8 mouse cellular contexts compared by ENCODE assay signal in genomic region chr5:31452886-31453410, GRCm38 (mm10). TPM values are rescaled to one million over a fixed set of nuclear protein-coding genes. Genes with fewer than 3 reads are reported as not detected.
A peak's percentile ranks its signal among the peaks of the same experiment; 100 is the strongest.
DNase-seq lines count a peak whose midpoint lies in the region; ATAC-seq and TF ChIP-seq lines count a peak whose summit lies in the region.

No protein-coding gene starts in this region.

- no peak overlapping the region for H3K27ac ChIP-seq in kidney, embryonic 14.5 days (ENCODE audit: low read depth, low read length)
- H3K27ac ChIP-seq in MEL (ENCODE audit: control insufficient read depth, low read depth, low read length) = peak overlapping the region; percentile 44
- no peak overlapping the region for H3K27ac ChIP-seq in forebrain, embryonic 12.5 days
- H3K27ac ChIP-seq in liver, postnatal 0 days (ENCODE audit: low read depth) = peak overlapping the region; percentile 31; the same call in 1 of the 2 replicates

- no peaks in the 10 kb centered on the region for H3K9me3 ChIP-seq in kidney, embryonic 14.5 days (ENCODE audit: control insufficient read depth, low read length)
- H3K9me3 ChIP-seq in MEL (replicated peaks; ENCODE audit: insufficient read depth, low read length) = no peaks in the 10 kb centered on the region
- no peaks in the 10 kb centered on the region for H3K9me3 ChIP-seq in forebrain, embryonic 12.5 days
- H3K9me3 ChIP-seq in liver, postnatal 0 days (ENCODE audit: low read length) = no peaks in the 10 kb centered on the region

- H3K4me2 ChIP-seq in kidney, embryonic 14.5 days (replicated peaks; ENCODE audit: low read depth, low read length) = peak overlapping the region; percentile 85
- H3K4me2 ChIP-seq in forebrain, embryonic 12.5 days = peak overlapping the region; percentile 73
- H3K4me2 ChIP-seq in liver, postnatal 0 days (ENCODE audit: low read depth, low read length) = peak overlapping the region; percentile 77

- no peak for ATAC-seq in kidney, embryonic 14.5 days (ENCODE audit: low FRiP score, low TSS enrichment)
- ATAC-seq in forebrain, embryonic 12.5 days (ENCODE audit: low FRiP score) = no peak
- no peak for ATAC-seq in liver, postnatal 0 days
- no peak for ATAC-seq in monocyte, adult 5-6 weeks (replicated peaks; ENCODE audit: insufficient number of reproducible peaks, low FRiP score, low TSS enrichment, poor library complexity, severe bottlenecking)

- no peak for DNase-seq in kidney, postnatal 14 days
- peak; percentile 54 for DNase-seq in MEL (ENCODE audit: low read depth, low spot score)
- no peak for DNase-seq in liver, postnatal 0 days
- DNase-seq in ovary, postnatal 10 days (ENCODE audit: low spot score) = no peak
- DNase-seq in kidney, adult 8-10 months = no peak

- peak overlapping the region; percentile 49 for H3K4me3 ChIP-seq in kidney, embryonic 14.5 days (ENCODE audit: low read length)
- H3K4me3 ChIP-seq in MEL (ENCODE audit: control insufficient read depth in 1 of 2, insufficient read depth in 1 of 2, low read depth in 2 of 2, low read length in 2 of 2) = peak overlapping the region; percentile 35 to 67
- H3K4me3 ChIP-seq in forebrain, embryonic 12.5 days (replicated peaks) = peak overlapping the region; percentile 51
- H3K4me3 ChIP-seq in liver, postnatal 0 days (ENCODE audit: low read depth, low read length) = peak overlapping the region; percentile 60

- no peaks in the 10 kb centered on the region for H3K36me3 ChIP-seq in kidney, embryonic 14.5 days (ENCODE audit: control insufficient read depth, insufficient read depth, low read length)
- H3K36me3 ChIP-seq in MEL (ENCODE audit: control insufficient read depth in 1 of 2, insufficient read depth in 2 of 2, low read length in 2 of 2) = peaks cover 0 to 23% of the 10 kb centered on the region in 2 experiments; a peak in 2 of 4 replicates
- H3K36me3 ChIP-seq in forebrain, embryonic 12.5 days (replicated peaks) = no peaks in the 10 kb centered on the region
- no peaks in the 10 kb centered on the region for H3K36me3 ChIP-seq in liver, postnatal 0 days (replicated peaks; ENCODE audit: insufficient read depth, low read length)

- peaks cover 16% of the 10 kb centered on the region for H3K79me2 ChIP-seq in MEL (ENCODE audit: control insufficient read depth, insufficient read depth, low read length, poor library complexity)

- TF ChIP-seq EP300 in MEL (IDR thresholded peaks at IDR 0.05; ENCODE audit: low read depth in 1 of 2, low read length in 2 of 2) = no peak
- no peak for TF ChIP-seq EP300 in liver, postnatal 0 days (IDR thresholded peaks at IDR 0.05; ENCODE audit: low read depth)

- WGBS in kidney, embryonic 14.5 days = 14% methylated on average over 7 of the region's 7 CpGs
- 20% methylated on average over 7 of the region's 7 CpGs for WGBS in forebrain, embryonic 12.5 days
- WGBS in liver, postnatal 0 days (ENCODE audit: insufficient replicate concordance) = 9% methylated on average over 7 of the region's 7 CpGs

- no peak for TF ChIP-seq RAD21 in MEL (IDR thresholded peaks at IDR 0.05; ENCODE audit: low read depth, low read length)

- peak overlapping the region; percentile 77 for H3K9ac ChIP-seq in kidney, embryonic 14.5 days (ENCODE audit: low read depth, low read length)
- H3K9ac ChIP-seq in MEL (ENCODE audit: control insufficient read depth, low read depth, low read length, poor library complexity, severe bottlenecking) = peak overlapping the region; percentile 89
- H3K9ac ChIP-seq in forebrain, embryonic 12.5 days = peak overlapping the region; percentile 75
- peak overlapping the region; percentile 69 for H3K9ac ChIP-seq in liver, postnatal 0 days (replicated peaks)

- no peaks in the 10 kb centered on the region for H3K27me3 ChIP-seq in kidney, embryonic 14.5 days (ENCODE audit: control insufficient read depth, insufficient read depth, low read length)
- H3K27me3 ChIP-seq in MEL (ENCODE audit: control insufficient read depth in 1 of 2, insufficient read depth in 2 of 2, low read length in 2 of 2) = no peaks in the 10 kb centered on the region
- no peaks in the 10 kb centered on the region for H3K27me3 ChIP-seq in forebrain, embryonic 12.5 days
- H3K27me3 ChIP-seq in liver, postnatal 0 days (ENCODE audit: insufficient read depth, low read length) = no peaks in the 10 kb centered on the region

- no peak for TF ChIP-seq POLR2A in MEL (IDR thresholded peaks at IDR 0.05; ENCODE audit: control insufficient read depth in 1 of 2, insufficient read depth in 1 of 2, low read depth in 1 of 2, low read length in 2 of 2, poor library complexity in 1 of 2)

- no peak for TF ChIP-seq CTCF in MEL (IDR thresholded peaks at IDR 0.05 in 2 of 3, conservative IDR thresholded peaks at IDR 0.05 in 1 of 3; ENCODE audit: control insufficient read depth in 1 of 3, insufficient read depth in 1 of 3, low read depth in 2 of 3, low read length in 3 of 3, poor library complexity in 1 of 3, severe bottlenecking in 1 of 3)
- no peak for TF ChIP-seq CTCF in liver, postnatal 0 days (IDR thresholded peaks at IDR 0.05; ENCODE audit: low read depth)

- H3K4me1 ChIP-seq in kidney, embryonic 14.5 days (ENCODE audit: control insufficient read depth, insufficient read depth, low read length) = peaks cover 14% of the 10 kb centered on the region
- H3K4me1 ChIP-seq in MEL (ENCODE audit: control insufficient read depth in 1 of 2, insufficient read depth in 2 of 2, low read length in 2 of 2) = peaks cover 5 to 20% of the 10 kb centered on the region in 2 experiments
- peaks cover 14% of the 10 kb centered on the region for H3K4me1 ChIP-seq in forebrain, embryonic 12.5 days
- peaks cover 18% of the 10 kb centered on the region for H3K4me1 ChIP-seq in liver, postnatal 0 days (ENCODE audit: insufficient read depth)

TF ChIP-seq in MEL, 35 proteins besides CTCF, POLR2A, EP300 and RAD21:
- 0 out of 2 replicates have a peak, but pooled peaks have one; percentile 1 for TF ChIP-seq POLR2AphosphoS2 (IDR thresholded peaks at IDR 0.05; ENCODE audit: low read length)
- no peak for TF ChIP-seq TCF12 (IDR thresholded peaks at IDR 0.05; ENCODE audit: low read depth, low read length)
- TF ChIP-seq KAT2A (conservative IDR thresholded peaks at IDR 0.05; ENCODE audit: low read depth, low read length) = no peak
- no peak for TF ChIP-seq TBP (IDR thresholded peaks at IDR 0.05; ENCODE audit: low read depth, low read length)

RNA-seq across cellular contexts. Expression of gene Zfp512, which starts 0.7 kb away (rescaled TPM):
- polyA plus RNA-seq in kidney, embryonic 14.5 days (2014; fragmentation: Nextera tagmentation; extraction: Ambion mirVana) = 27.4 and 55.0 TPM in 2 replicates
- total RNA-seq in MEL (2012; rRNA removed) = 32.9 and 36.6 TPM in 2 replicates
- polyA plus RNA-seq in MEL (2012; ENCODE audit: insufficient read depth in 1 of 2, insufficient read length in 2 of 2, low read depth in 1 of 2, low replicate concordance in 2 of 2, missing spikeins in 1 of 2) = 10 to 100 TPM in 1 of 2 experiments, not detected in 1; 47.0 TPM
- polyA plus RNA-seq in forebrain, embryonic 12.5 days (2016; fragmentation: Nextera tagmentation; extraction: Ambion mirVana) = 93.9 and 100 TPM in 2 replicates
- polyA plus RNA-seq in liver, postnatal 0 days (2015; fragmentation: Nextera tagmentation; extraction: Ambion mirVana) = 6.3 and 7.6 TPM in 2 replicates
- total RNA-seq in monocyte, adult 5-6 weeks (2017) = 50.8 to 94.5 TPM (median 53.9 TPM) in 3 replicates

RNA-seq across cellular contexts. Expression of gene 4930548H24Rik, which starts 32.6 kb away (rescaled TPM):
- 0.08 and 0.09 TPM in 2 replicates for polyA plus RNA-seq in kidney, embryonic 14.5 days (2014; fragmentation: Nextera tagmentation; extraction: Ambion mirVana)
- total RNA-seq in MEL (2012; rRNA removed) = 0.13 and 0.15 TPM in 2 replicates
- polyA plus RNA-seq in MEL (2012; ENCODE audit: insufficient read depth in 1 of 2, insufficient read length in 2 of 2, low read depth in 1 of 2, low replicate concordance in 2 of 2, missing spikeins in 1 of 2) = under 1 TPM in 1 of 2 experiments, not detected in 1; 0.13 TPM
- not detected in 2 replicates for polyA plus RNA-seq in forebrain, embryonic 12.5 days (2016; fragmentation: Nextera tagmentation; extraction: Ambion mirVana)
- not detected in 2 replicates for polyA plus RNA-seq in liver, postnatal 0 days (2015; fragmentation: Nextera tagmentation; extraction: Ambion mirVana)
- 0.64 to 1.8 TPM (median 0.87 TPM) in 3 replicates for total RNA-seq in monocyte, adult 5-6 weeks (2017)

RNA-seq across cellular contexts. Expression of gene Gpn1, which starts 41.6 kb away (rescaled TPM):
- 55.8 and 72.0 TPM in 2 replicates for polyA plus RNA-seq in kidney, embryonic 14.5 days (2014; fragmentation: Nextera tagmentation; extraction: Ambion mirVana)
- total RNA-seq in MEL (2012; rRNA removed) = 59.0 and 75.6 TPM in 2 replicates
- polyA plus RNA-seq in MEL (2012; ENCODE audit: insufficient read depth in 1 of 2, insufficient read length in 2 of 2, low read depth in 1 of 2, low replicate concordance in 2 of 2, missing spikeins in 1 of 2) = 100 to 1,000 TPM in 1 of 2 experiments, not detected in 1; 125 TPM
- 78.7 and 79.3 TPM in 2 replicates for polyA plus RNA-seq in forebrain, embryonic 12.5 days (2016; fragmentation: Nextera tagmentation; extraction: Ambion mirVana)
- 10.9 TPM in 2 replicates for polyA plus RNA-seq in liver, postnatal 0 days (2015; fragmentation: Nextera tagmentation; extraction: Ambion mirVana)
- 15.1 to 24.0 TPM (median 21.2 TPM) in 3 replicates for total RNA-seq in monocyte, adult 5-6 weeks (2017)

Comparison
In these comparisons a context has a peak if more than half of its experiments do, and no peak if none do; other contexts are left out.
1. H3K27ac ChIP-seq: peak in MEL (single experiment) and liver, postnatal 0 days (single experiment); none in kidney, embryonic 14.5 days (single experiment) and forebrain, embryonic 12.5 days (single experiment).
2. Peak in every context shown above with its lines, with median percentiles within 50 percentile points of each other: H3K4me2 ChIP-seq, H3K4me3 ChIP-seq and H3K9ac ChIP-seq.